Mouse (Mus musculus) right cerebral cortex, adult 18-20 months (tissue): ENCODE data around the gene Man2b1.

Experiments used
- DNase-seq: peaks from one replicate; pipeline ENCODE4 v3.0.0; 2022; ENCODE audit warnings: mixed read lengths

Man2b1 gene

GRCm38 (mm10) chr8:85083108-85083813 lies at the start of gene Man2b1:
Man2b1 (plus strand) TSS chr8:85083270.
- peak; percentile 92 for DNase-seq

GRCm38 (mm10) chr8:85033867-85034266 lies 49.2 kb upstream of the Man2b1 start:
- no peak for DNase-seq

GRCm38 (mm10) chr8:85034764-85035163 lies 48.3 kb upstream of the Man2b1 start:
- peak; percentile 70 for DNase-seq

GRCm38 (mm10) chr8:85035165-85035727 lies 47.8 kb upstream of the Man2b1 start:
- no peak for DNase-seq

DNA sequence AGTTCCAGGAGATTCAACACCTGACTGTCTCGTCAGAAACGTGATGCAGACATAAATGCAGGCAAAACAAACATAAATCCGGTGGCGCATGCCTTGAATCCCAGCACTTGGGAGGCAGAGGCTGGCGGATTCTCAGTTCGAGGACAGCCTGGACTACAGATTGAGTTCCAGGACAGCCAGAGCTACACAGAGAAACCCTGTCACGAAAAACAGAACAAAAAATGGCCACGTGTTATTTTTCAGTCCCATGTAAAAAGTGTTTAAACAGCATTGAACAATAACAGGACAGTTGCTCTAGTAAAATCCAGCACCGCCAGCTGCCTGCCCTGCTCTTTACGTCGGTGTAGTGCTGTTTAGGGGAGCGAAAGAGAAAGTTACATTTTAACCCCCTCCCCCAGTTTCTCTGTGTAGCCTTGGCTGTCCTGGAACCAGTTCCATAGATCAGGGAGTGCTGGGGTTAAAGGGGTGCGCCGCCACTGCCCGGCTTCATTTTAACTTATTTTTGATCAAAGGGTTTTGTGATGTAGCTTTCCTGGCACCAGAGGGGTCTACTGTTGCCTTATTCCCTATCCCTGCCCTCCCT lies 47.3 kb upstream of the Man2b1 start:
- DNase-seq: no peak

GRCm38 (mm10) chr8:85036381-85036717 lies 46.7 kb upstream of the Man2b1 start:
- DNase-seq: no peak

DNA sequence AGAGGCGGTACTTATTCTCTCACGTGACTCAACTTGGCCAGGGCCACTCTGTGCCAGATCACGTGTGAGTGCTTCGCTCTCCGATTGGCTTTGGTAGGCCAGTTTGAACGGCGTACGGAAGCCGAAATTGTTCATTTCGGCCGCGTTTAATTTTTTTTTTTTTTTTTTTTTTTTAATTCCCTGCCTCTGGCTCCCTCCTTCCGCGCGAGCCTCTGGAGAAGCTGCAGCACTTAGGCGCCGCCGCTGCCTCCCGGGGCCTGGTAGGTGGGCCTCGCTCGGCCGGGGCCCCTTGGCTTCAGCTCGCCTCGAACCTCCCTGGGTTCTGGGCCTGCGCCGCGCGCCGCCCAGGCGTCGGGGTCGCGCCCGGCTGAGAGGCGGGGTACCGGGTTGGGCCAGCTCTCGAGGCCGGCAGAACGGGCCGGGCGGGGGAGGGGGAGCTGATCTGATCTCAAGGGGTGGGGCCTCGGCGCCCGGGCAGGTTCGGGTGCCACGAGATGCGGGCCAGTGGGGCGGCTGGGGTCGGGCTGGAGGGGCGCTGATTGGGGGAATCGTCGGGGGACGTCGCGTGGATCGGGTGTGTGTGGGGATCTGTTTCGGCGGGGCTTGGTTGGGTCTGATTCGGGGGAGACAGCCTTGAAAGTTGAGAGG lies 46.2 kb upstream of the Man2b1 start, which contains the start of gene Tnpo2:
Tnpo2 (plus strand) TSS at position 198 of the 648 bp plus-strand sequence.
- peak; percentile 94 for DNase-seq

DNA sequence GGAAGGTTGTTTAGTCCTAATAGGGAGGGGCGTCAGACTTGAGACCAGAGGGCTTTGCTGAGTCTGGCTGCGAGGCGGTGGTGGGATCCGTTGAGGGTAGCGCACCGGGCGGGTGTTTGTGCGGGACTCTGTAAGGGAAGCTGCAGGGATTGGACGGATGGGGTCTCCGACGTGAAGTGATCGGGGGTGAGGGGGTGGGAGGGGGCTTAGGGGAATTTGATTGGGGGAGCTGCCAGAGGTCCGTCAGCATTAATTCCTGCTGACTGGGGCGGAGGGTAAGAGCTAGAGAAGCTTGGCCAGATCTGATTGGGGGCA lies 45.7 kb upstream of the Man2b1 start:
- no peak for DNase-seq

DNA sequence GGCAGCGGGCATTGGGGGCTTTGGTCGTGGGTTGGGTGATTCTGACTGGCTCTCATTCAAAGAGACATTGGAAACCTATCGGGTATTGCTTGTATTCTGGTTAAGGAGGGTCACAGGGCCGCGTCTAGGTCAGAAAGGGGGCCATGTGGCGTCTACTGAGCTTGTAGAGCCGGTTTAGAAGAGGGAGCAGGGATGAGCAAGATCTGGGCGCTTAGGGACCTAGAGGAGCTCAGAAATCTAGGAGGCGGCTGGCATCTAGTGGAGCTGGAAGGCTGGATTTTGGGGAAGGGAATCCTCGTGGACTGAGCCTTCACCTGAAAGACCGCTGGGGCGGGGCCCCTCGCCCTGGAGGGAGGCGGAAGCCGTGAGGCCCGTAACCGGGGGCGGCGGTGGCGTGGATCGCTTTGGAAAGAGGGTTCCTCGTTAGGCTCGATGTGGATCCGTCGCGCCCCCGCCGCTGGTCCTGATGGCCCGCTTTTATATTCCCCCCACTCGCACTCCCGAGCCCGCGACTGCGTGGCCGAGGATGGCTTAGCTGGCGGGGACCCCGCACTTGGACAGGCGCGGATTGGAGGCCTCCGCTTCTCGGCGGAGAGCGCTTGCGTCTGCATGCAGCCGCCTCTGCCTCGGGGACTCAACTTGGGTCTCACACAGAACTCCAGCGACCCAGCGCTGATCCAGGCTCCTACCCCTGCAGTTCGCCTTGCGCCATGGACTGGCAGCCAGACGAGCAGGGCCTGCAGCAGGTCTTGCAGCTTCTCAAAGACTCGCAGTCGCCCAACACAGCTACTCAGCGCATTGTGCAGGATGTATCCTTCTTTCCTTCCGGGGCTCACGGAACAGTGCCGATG lies 45.2 kb upstream of the Man2b1 start:
- DNase-seq: peak; percentile 56

DNA sequence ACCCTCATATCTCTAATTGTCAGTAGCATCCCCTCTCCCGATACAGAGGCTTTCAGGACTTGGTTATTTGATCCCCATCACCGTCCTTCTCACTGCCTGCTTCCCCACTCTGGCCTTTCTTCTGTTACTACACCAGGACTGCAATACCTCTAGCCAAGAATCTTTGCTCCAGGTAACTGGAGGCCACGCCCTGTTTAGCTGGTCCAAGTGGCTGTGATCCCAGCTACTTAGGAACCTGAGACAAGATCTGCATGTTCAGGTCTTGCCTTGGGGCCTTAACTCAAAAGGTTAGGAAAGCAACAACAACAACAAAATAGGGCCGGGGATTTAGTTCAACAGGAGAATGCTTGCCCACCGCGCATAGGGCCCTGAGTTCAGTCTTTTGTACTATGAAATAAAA lies 39.5 kb upstream of the Man2b1 start:
- no peak for DNase-seq

DNA sequence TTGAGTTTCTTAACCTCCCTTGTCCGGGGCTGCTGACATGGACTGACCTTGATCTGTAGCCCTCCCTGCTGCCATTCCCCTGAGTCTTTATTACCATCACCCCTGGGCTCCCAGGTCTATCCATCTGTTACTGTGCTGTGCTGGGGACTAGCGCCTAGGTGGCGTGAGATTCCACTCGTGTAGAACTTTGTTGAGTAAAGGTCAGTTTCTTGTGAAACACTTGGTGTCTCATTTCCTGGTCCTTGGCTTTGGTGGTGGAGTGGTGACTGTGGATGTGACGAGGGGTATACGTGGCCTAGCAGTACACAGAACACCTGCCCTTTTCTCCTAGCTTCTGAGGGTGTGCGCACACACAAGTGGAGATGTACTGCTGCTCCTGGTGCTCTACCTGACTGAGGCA lies 25.7 kb upstream of the Man2b1 start:
- no peak for DNase-seq

GRCm38 (mm10) chr8:85059879-85060616 lies 23.0 kb upstream of the Man2b1 start, which contains the start of gene Fbxw9:
Fbxw9 (plus strand) TSS chr8:85060055.
- peak; percentile 92 for DNase-seq

DNA sequence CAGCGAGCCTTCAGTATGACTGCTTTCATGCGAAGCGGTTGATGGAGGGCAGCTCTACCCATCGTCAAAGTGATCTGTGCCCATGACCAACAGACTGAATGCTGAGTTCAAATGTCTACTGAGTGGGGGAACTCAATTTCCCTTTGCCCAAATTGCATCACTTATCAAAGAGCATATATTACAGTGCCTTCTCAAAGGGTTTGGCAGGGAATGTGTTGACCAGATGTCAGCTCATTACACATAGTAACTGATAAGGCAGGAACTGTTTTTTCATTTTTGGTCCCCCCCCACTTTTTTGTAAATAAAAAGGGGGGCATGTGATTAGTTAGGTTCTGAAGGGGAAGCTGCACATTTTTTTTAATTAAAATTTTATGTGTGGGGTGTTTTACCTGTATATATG lies 20.5 kb upstream of the Man2b1 start:
- no peak for DNase-seq

DNA sequence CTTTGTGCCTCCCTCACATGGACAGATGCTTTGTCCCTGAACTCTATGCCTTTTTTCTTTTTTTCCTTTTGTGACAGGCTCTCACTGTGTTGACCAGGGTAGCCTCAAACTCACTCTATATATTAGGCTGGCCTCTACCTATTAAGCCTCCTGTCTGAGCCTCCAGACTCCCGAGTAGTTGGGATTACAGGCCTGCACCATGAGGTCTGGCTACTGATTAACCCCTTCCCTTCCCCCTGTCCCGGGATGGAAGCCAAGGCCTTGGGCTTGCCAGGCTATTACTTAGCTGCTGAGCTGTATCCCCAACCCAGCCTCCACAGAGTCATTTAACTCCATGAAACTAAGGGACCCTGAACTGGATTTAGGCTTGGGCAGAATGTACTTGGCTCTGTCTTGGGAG lies 17.9 kb upstream of the Man2b1 start:
- DNase-seq: no peak

GRCm38 (mm10) chr8:85067155-85067554 lies 15.9 kb upstream of the Man2b1 start:
- no peak for DNase-seq

GRCm38 (mm10) chr8:85067982-85068381 lies 15.1 kb upstream of the Man2b1 start, which contains the start of gene Gm5741:
Gm5741 (minus strand) TSS chr8:85067982.
- no peak for DNase-seq

GRCm38 (mm10) chr8:85071041-85071440 lies 12.0 kb upstream of the Man2b1 start:
- no peak for DNase-seq

DNA sequence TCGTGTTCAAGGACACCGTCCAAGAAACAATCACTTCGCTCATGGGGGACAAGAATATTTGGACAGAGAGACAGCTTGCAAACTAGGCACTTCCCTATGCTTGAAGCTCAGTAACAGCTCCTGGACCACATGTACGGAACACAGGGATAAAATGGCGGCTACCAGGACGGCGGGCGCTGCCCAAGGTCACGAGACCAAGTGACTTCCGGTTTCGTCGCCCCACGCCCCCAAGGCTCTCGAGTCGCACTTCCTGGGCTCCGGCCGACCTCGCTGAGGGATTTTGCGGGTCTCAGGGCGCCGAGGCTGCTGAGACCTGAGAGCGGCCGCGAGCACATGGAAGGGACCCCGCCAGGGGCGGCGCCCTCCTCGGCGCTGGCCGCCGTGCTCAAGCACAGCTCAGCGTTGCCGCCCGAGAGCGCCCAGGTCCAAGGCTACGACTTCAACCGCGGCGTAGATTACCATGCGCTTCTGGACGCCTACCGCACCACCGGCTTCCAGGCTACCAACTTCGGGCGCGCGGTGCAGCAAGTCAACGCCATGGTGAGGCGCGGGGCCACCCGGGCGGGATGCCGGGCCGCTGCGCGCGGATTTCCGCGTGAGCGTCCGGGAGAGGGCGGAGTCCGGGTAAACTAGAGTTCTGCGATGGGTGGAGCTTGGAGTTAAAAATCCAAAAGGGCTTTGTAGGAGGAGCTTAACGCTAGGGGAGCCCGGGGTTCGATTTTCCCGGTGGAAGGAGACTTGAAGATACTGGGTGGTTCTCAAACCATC lies 11.4 kb upstream of the Man2b1 start, which contains the start of gene Dhps:
Dhps (plus strand) TSS at position 244 of the 768 bp plus-strand sequence.
- peak; percentile 94 for DNase-seq

GRCm38 (mm10) chr8:85072364-85072929 lies 10.6 kb upstream of the Man2b1 start:
- DNase-seq: no peak

DNA sequence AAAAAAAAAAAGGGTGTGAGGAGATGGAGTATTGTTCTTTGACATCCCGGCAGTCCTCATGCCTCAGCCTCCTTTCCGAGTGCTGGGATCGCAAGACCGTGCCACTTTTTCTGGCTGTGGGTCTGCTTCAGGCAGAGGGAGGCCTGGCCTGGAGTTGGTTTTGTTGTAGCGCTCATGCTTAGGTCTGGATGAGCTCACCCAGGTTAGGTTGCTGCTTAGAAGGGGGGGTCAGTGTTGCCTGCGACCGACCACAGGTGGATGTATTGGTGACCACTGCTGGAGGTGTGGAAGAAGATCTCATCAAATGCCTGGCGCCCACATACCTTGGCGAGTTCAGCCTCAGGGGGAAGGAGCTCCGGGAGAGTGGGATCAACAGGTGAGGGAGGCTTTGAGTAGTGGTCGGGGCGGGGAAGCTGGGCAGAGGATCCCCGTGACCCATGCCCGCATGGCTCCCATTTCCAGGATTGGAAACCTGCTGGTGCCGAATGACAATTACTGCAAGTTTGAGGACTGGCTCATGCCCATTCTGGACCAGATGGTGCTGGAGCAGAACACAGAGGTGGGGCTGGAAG lies 9.9 kb upstream of the Man2b1 start:
- no peak for DNase-seq

GRCm38 (mm10) chr8:85074167-85074566 lies 8.9 kb upstream of the Man2b1 start:
- no peak for DNase-seq
